Mouse (Mus musculus): ENCODE data around the gene Il1rl1.

The Il1rl1 gene

GRCm38 (mm10) chr1:40428910-40429675 is at the start of gene Il1rl1:
Gene Il1rl1 (plus strand): TSS chr1:40429570.
- no peak for DNase-seq (ENCODE audit: low spot score)

- DNase-seq (ENCODE audit: low spot score), result no peak
Measured at GRCm38 (mm10) chr1:40380111-40380510, 49.3 kb upstream of the Il1rl1 start.

GRCm38 (mm10) chr1:40380990-40381389 is 48.4 kb upstream of the Il1rl1 start:
- no peak for DNase-seq (ENCODE audit: low spot score)

- no peak for DNase-seq (ENCODE audit: low spot score)
Measured at GRCm38 (mm10) chr1:40382841-40383240, 46.5 kb upstream of the Il1rl1 start.

- no peak for DNase-seq (ENCODE audit: low spot score)
Measured at GRCm38 (mm10) chr1:40384931-40385545, 44.3 kb upstream of the Il1rl1 start.

GRCm38 (mm10) chr1:40391374-40391773 is 38.0 kb upstream of the Il1rl1 start:
- DNase-seq (ENCODE audit: low spot score), result no peak

- no peak for DNase-seq (ENCODE audit: low spot score)
Measured at GRCm38 (mm10) chr1:40392535-40392934, 36.8 kb upstream of the Il1rl1 start.

- no peak for DNase-seq (ENCODE audit: low spot score)
Measured at GRCm38 (mm10) chr1:40393214-40393613, 36.2 kb upstream of the Il1rl1 start.

- DNase-seq (ENCODE audit: low spot score), result no peak
Measured at GRCm38 (mm10) chr1:40399639-40400038, 29.7 kb upstream of the Il1rl1 start.

- no peak for DNase-seq (ENCODE audit: low spot score)
Measured at GRCm38 (mm10) chr1:40404682-40405081, 24.7 kb upstream of the Il1rl1 start.

- DNase-seq (ENCODE audit: low spot score), result no peak
Measured at GRCm38 (mm10) chr1:40409882-40410281, 19.5 kb upstream of the Il1rl1 start.

- no peak for DNase-seq (ENCODE audit: low spot score)
Measured at GRCm38 (mm10) chr1:40413039-40413438, 16.3 kb upstream of the Il1rl1 start.

GRCm38 (mm10) chr1:40414276-40414675 is 15.1 kb upstream of the Il1rl1 start:
- DNase-seq (ENCODE audit: low spot score), result no peak

- no peak for DNase-seq (ENCODE audit: low spot score)
Measured at GRCm38 (mm10) chr1:40414863-40415656, 14.3 kb upstream of the Il1rl1 start.

- DNase-seq (ENCODE audit: low spot score), result no peak
Measured at GRCm38 (mm10) chr1:40417034-40417433, 12.3 kb upstream of the Il1rl1 start.

GRCm38 (mm10) chr1:40418512-40418911 is 10.9 kb upstream of the Il1rl1 start:
- no peak for DNase-seq (ENCODE audit: low spot score)

GRCm38 (mm10) chr1:40423892-40424291 is 5.5 kb upstream of the Il1rl1 start:
- DNase-seq (ENCODE audit: low spot score), result no peak

- no peak for DNase-seq (ENCODE audit: low spot score)
Measured at GRCm38 (mm10) chr1:40427270-40427669, 2.1 kb upstream of the Il1rl1 start.

GRCm38 (mm10) chr1:40427901-40428300 is 1.5 kb upstream of the Il1rl1 start:
- DNase-seq (ENCODE audit: low spot score), result no peak

GRCm38 (mm10) chr1:40430143-40430834 is 919 bp downstream of the Il1rl1 start:
- DNase-seq (ENCODE audit: low spot score), result no peak

- DNase-seq (ENCODE audit: low spot score), result no peak
Measured at GRCm38 (mm10) chr1:40432169-40432568, 2.8 kb downstream of the Il1rl1 start.

- DNase-seq (ENCODE audit: low spot score), result no peak
Measured at GRCm38 (mm10) chr1:40435936-40436335, 6.6 kb downstream of the Il1rl1 start.
